Mouse (Mus musculus): ENCODE measurements at regions not wholly inside any gene's neighbourhood (a gene's known extent, or its start where the extent isn't known, plus 50 kb on each side); places are given as distances from the start of the nearest gene placed in this dataset.

DNA sequence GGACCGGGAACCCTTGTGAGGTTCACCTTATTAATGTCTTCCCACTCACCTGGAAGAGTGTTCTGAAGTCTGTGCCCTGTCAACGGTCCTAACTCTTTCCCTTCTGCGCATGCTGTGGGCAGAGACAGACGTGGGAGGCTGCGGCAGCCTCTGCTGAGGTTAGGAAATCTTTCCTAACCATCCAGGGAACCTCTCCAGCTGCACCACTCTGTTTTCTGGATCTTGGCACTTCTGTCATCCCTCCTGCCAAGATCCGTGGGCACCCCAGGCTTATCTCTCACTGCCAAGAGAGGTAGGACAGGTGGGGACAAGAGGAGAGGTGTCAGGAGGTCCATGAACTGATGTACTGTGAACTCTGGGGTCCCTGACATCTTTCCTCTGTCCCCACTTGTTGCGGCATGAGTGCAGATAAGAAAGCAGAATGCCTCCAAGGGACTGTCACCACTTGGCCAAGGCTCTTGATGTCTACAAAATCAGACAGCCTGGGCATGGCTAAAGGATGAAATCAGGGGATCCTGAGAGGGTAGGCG is 114.8 kb downstream of the Ndufa10 start:
- TF ChIP-seq CTCF (IDR thresholded peaks at IDR 0.05) (no peak), POLR2A (IDR thresholded peaks at IDR 0.05; ENCODE audit: insufficient read depth, low read depth, low read length) (no peak), EP300 (IDR thresholded peaks at IDR 0.05; ENCODE audit: insufficient read depth, low read depth, low read length) (peak; percentile 42; the same call in 1 of the 2 replicates)

Measured in heart, adult 2 months (tissue).